Mouse (Mus musculus): ENCODE results near the gene Tshz2. TPM values are rescaled to one million over a fixed set of nuclear protein-coding genes. Genes with fewer than 3 reads are reported as not detected.

Tshz2 gene
- polyA plus RNA-seq, 1 experiment from 2014 or later = 12.0 TPM

- peak; percentile 61 for ATAC-seq
- WGBS = 3% methylated on average over 12 of the region's 12 CpGs
- Histone ChIP-seq H3K27ac (ENCODE audit: low read length) (no peak overlapping the region), H3K4me2 (ENCODE audit: low read length) (no peak overlapping the region), H3K4me3 (replicated peaks; ENCODE audit: low read length) (no peak overlapping the region), H3K4me1 (replicated peaks; ENCODE audit: control insufficient read depth, insufficient read depth, low read length) (no peaks in the 10 kb centered on the region), H3K9me3 (ENCODE audit: control insufficient read depth, low read length) (no peaks in the 10 kb centered on the region), H3K36me3 (ENCODE audit: control insufficient read depth, insufficient read depth) (no peaks in the 10 kb centered on the region), H3K9ac (replicated peaks; ENCODE audit: low read depth, low read length) (no peak overlapping the region), H3K27me3 (replicated peaks; ENCODE audit: control insufficient read depth, insufficient read depth, low read length) (no peaks in the 10 kb centered on the region)
These were observed 468.3 kb downstream of the Tshz2 start for GRCm38 (mm10) chr2:170101132-170101531.

DNA sequence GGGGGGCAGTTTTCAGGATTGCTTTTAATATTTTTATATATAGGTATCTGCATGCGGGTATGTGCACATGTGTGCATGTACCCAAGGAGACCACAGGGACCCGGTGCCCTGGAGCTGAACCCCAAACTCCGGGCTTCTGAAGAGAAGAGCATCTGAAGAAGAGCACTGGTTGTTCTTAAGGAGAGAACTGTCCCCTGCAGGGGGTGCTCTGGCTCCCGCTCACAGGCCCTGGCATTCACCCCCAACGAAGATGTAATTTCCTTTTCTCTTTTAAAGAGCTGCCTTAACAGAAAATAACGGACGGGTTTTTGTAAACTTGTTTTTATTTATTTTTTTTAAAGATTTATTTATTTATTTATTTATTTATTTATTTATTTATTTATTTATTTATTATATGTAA, 469.1 kb downstream of the Tshz2 start:
- WGBS = 79% methylated on average over 7 of the region's 7 CpGs
- no peak overlapping the region for H3K4me3 ChIP-seq (replicated peaks; ENCODE audit: low read length)
- no peak for ATAC-seq
- H3K4me1 ChIP-seq (replicated peaks; ENCODE audit: control insufficient read depth, insufficient read depth, low read length) = no peaks in the 10 kb centered on the region
- no peaks in the 10 kb centered on the region for H3K27me3 ChIP-seq (replicated peaks; ENCODE audit: control insufficient read depth, insufficient read depth, low read length)
- no peak overlapping the region for H3K27ac ChIP-seq (ENCODE audit: low read length)
- no peak overlapping the region for H3K9ac ChIP-seq (replicated peaks; ENCODE audit: low read depth, low read length)
- no peak overlapping the region for H3K4me2 ChIP-seq (ENCODE audit: low read length)
- no peaks in the 10 kb centered on the region for H3K9me3 ChIP-seq (ENCODE audit: control insufficient read depth, low read length)
- no peaks in the 10 kb centered on the region for H3K36me3 ChIP-seq (ENCODE audit: control insufficient read depth, insufficient read depth)

GRCm38 (mm10) chr2:170103341-170103740, 470.5 kb downstream of the Tshz2 start:
- no peak overlapping the region for H3K4me2 ChIP-seq (ENCODE audit: low read length)
- no peak for ATAC-seq
- H3K36me3 ChIP-seq (ENCODE audit: control insufficient read depth, insufficient read depth) = no peaks in the 10 kb centered on the region
- no peak overlapping the region for H3K4me3 ChIP-seq (replicated peaks; ENCODE audit: low read length)
- H3K27ac ChIP-seq (ENCODE audit: low read length) = no peak overlapping the region
- no peak overlapping the region for H3K9ac ChIP-seq (replicated peaks; ENCODE audit: low read depth, low read length)
- 83% methylated on average over 5 of the region's 5 CpGs for WGBS
- no peaks in the 10 kb centered on the region for H3K4me1 ChIP-seq (replicated peaks; ENCODE audit: control insufficient read depth, insufficient read depth, low read length)
- no peaks in the 10 kb centered on the region for H3K9me3 ChIP-seq (ENCODE audit: control insufficient read depth, low read length)
- H3K27me3 ChIP-seq (replicated peaks; ENCODE audit: control insufficient read depth, insufficient read depth, low read length) = no peaks in the 10 kb centered on the region

DNA sequence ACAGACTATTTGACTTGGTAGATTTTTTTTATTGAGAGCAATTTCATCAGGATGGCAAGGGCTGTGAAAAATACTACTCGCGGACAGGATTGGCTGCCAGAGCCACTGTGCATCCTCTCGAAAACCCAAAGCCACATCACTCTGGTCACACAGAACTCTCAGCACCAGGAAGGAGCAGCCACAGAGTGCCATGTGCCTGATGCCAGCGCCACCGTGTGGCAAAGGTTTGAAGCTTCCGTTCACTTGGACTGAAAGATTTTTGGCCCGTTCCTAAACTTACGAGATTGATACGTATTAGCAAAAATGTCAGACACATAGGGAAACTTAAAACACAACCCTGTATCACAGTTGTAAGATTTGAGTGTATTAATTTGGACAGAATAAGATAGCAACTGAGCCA, 471.0 kb downstream of the Tshz2 start:
- H3K36me3 ChIP-seq (ENCODE audit: control insufficient read depth, insufficient read depth) = no peaks in the 10 kb centered on the region
- no peak overlapping the region for H3K4me2 ChIP-seq (ENCODE audit: low read length)
- no peaks in the 10 kb centered on the region for H3K9me3 ChIP-seq (ENCODE audit: control insufficient read depth, low read length)
- no peaks in the 10 kb centered on the region for H3K27me3 ChIP-seq (replicated peaks; ENCODE audit: control insufficient read depth, insufficient read depth, low read length)
- H3K4me1 ChIP-seq (replicated peaks; ENCODE audit: control insufficient read depth, insufficient read depth, low read length) = no peaks in the 10 kb centered on the region
- no peak overlapping the region for H3K4me3 ChIP-seq (replicated peaks; ENCODE audit: low read length)
- H3K27ac ChIP-seq (ENCODE audit: low read length) = no peak overlapping the region
- 44% methylated on average over 9 of the region's 9 CpGs for WGBS
- no peak overlapping the region for H3K9ac ChIP-seq (replicated peaks; ENCODE audit: low read depth, low read length)
- no peak for ATAC-seq

DNA sequence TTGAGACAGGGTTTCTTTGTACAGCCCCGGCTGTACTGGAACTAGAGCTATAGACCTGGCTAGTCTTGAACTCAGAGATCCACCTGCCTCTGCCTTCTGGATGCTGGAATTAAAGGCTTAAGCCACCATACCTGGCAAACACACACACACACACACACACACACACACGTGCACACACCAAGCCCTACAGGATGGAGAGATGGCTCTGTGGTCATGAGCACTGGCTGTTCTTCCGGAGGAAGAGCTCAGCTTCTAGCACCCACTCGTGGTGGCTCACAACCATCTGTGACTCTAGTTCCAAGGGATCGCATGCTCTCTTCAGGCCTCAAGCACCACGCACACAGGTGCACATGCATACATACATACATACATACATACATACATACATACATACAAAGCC, 471.6 kb downstream of the Tshz2 start:
- H3K9ac ChIP-seq (replicated peaks; ENCODE audit: low read depth, low read length) = no peak overlapping the region
- no peak for ATAC-seq
- no peak overlapping the region for H3K4me2 ChIP-seq (ENCODE audit: low read length)
- WGBS = 91% methylated on average over 6 of the region's 6 CpGs
- no peak overlapping the region for H3K27ac ChIP-seq (ENCODE audit: low read length)
- no peaks in the 10 kb centered on the region for H3K27me3 ChIP-seq (replicated peaks; ENCODE audit: control insufficient read depth, insufficient read depth, low read length)
- H3K9me3 ChIP-seq (ENCODE audit: control insufficient read depth, low read length) = no peaks in the 10 kb centered on the region
- no peaks in the 10 kb centered on the region for H3K36me3 ChIP-seq (ENCODE audit: control insufficient read depth, insufficient read depth)
- H3K4me1 ChIP-seq (replicated peaks; ENCODE audit: control insufficient read depth, insufficient read depth, low read length) = no peaks in the 10 kb centered on the region
- H3K4me3 ChIP-seq (replicated peaks; ENCODE audit: low read length) = no peak overlapping the region

GRCm38 (mm10) chr2:170106000-170106399, 473.2 kb downstream of the Tshz2 start:
- Histone ChIP-seq H3K27ac (ENCODE audit: low read length) (no peak overlapping the region), H3K4me1 (replicated peaks; ENCODE audit: control insufficient read depth, insufficient read depth, low read length) (0 out of 2 replicates have a peak, but pooled peaks cover 3% of the 10 kb centered on the region), H3K9ac (replicated peaks; ENCODE audit: low read depth, low read length) (no peak overlapping the region), H3K4me2 (ENCODE audit: low read length) (no peak overlapping the region), H3K4me3 (replicated peaks; ENCODE audit: low read length) (no peak overlapping the region), H3K9me3 (ENCODE audit: control insufficient read depth, low read length) (no peaks in the 10 kb centered on the region), H3K27me3 (replicated peaks; ENCODE audit: control insufficient read depth, insufficient read depth, low read length) (no peaks in the 10 kb centered on the region), H3K36me3 (ENCODE audit: control insufficient read depth, insufficient read depth) (no peaks in the 10 kb centered on the region)
- no peak for ATAC-seq
- WGBS = 55% methylated on average over 9 of the region's 9 CpGs

GRCm38 (mm10) chr2:170107791-170108190, 475.0 kb downstream of the Tshz2 start:
- Histone ChIP-seq H3K9me3 (ENCODE audit: control insufficient read depth, low read length) (no peaks in the 10 kb centered on the region), H3K36me3 (ENCODE audit: control insufficient read depth, insufficient read depth) (no peaks in the 10 kb centered on the region), H3K27me3 (replicated peaks; ENCODE audit: control insufficient read depth, insufficient read depth, low read length) (no peaks in the 10 kb centered on the region), H3K4me1 (replicated peaks; ENCODE audit: control insufficient read depth, insufficient read depth, low read length) (0 out of 2 replicates have a peak, but pooled peaks cover 3% of the 10 kb centered on the region), H3K27ac (ENCODE audit: low read length) (no peak overlapping the region), H3K4me2 (ENCODE audit: low read length) (no peak overlapping the region), H3K9ac (replicated peaks; ENCODE audit: low read depth, low read length) (no peak overlapping the region), H3K4me3 (replicated peaks; ENCODE audit: low read length) (no peak overlapping the region)
- 84% methylated on average over 3 of the region's 3 CpGs for WGBS
- ATAC-seq = no peak

GRCm38 (mm10) chr2:170109528-170109927, 476.7 kb downstream of the Tshz2 start:
- ATAC-seq = no peak
- Histone ChIP-seq H3K36me3 (ENCODE audit: control insufficient read depth, insufficient read depth) (no peaks in the 10 kb centered on the region), H3K9ac (replicated peaks; ENCODE audit: low read depth, low read length) (no peak overlapping the region), H3K4me3 (replicated peaks; ENCODE audit: low read length) (no peak overlapping the region), H3K4me2 (ENCODE audit: low read length) (no peak overlapping the region), H3K27ac (ENCODE audit: low read length) (no peak overlapping the region), H3K9me3 (ENCODE audit: control insufficient read depth, low read length) (no peaks in the 10 kb centered on the region), H3K27me3 (replicated peaks; ENCODE audit: control insufficient read depth, insufficient read depth, low read length) (no peaks in the 10 kb centered on the region), H3K4me1 (replicated peaks; ENCODE audit: control insufficient read depth, insufficient read depth, low read length) (0 out of 2 replicates have a peak, but pooled peaks cover 3% of the 10 kb centered on the region)
- WGBS = 31% methylated on average over 5 of the region's 5 CpGs

DNA sequence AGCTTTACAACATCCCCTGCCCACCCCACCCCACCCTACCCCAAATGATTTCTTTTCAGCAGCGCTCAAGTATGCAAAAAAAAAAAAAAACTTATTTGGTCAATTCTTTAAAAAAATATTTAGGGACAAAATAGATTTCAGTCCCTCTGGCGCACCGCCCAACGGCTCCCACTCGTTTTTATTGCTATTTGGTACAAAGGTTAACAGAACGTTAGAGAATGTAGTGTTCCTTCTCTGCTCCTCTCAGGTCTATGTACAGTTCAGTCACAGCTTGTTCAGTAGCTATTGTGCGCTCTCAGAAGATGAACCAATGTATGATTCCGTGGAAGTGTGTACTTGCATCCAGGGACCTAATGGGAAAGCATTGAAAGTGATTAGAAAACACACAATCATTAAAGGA, 477.5 kb downstream of the Tshz2 start:
- no peaks in the 10 kb centered on the region for H3K9me3 ChIP-seq (ENCODE audit: control insufficient read depth, low read length)
- H3K4me2 ChIP-seq (ENCODE audit: low read length) = no peak overlapping the region
- no peaks in the 10 kb centered on the region for H3K36me3 ChIP-seq (ENCODE audit: control insufficient read depth, insufficient read depth)
- no peak for ATAC-seq
- no peaks in the 10 kb centered on the region for H3K27me3 ChIP-seq (replicated peaks; ENCODE audit: control insufficient read depth, insufficient read depth, low read length)
- H3K9ac ChIP-seq (replicated peaks; ENCODE audit: low read depth, low read length) = no peak overlapping the region
- 0 out of 2 replicates have a peak, but pooled peaks cover 3% of the 10 kb centered on the region for H3K4me1 ChIP-seq (replicated peaks; ENCODE audit: control insufficient read depth, insufficient read depth, low read length)
- no peak overlapping the region for H3K27ac ChIP-seq (ENCODE audit: low read length)
- WGBS = 78% methylated on average over 8 of the region's 8 CpGs
- H3K4me3 ChIP-seq (replicated peaks; ENCODE audit: low read length) = no peak overlapping the region

- 0 out of 2 replicates have a peak, but pooled peaks cover 2% of the 10 kb centered on the region for H3K36me3 ChIP-seq (ENCODE audit: control insufficient read depth, insufficient read depth)
- 0 out of 2 replicates have a peak, but pooled peaks cover 3% of the 10 kb centered on the region for H3K4me1 ChIP-seq (replicated peaks; ENCODE audit: control insufficient read depth, insufficient read depth, low read length)
- WGBS = 50% methylated on average over 4 of the region's 4 CpGs
- H3K4me2 ChIP-seq (ENCODE audit: low read length) = no peak overlapping the region
- no peaks in the 10 kb centered on the region for H3K9me3 ChIP-seq (ENCODE audit: control insufficient read depth, low read length)
- no peak overlapping the region for H3K27ac ChIP-seq (ENCODE audit: low read length)
- H3K27me3 ChIP-seq (replicated peaks; ENCODE audit: control insufficient read depth, insufficient read depth, low read length) = no peaks in the 10 kb centered on the region
- peak; percentile 73 for ATAC-seq
- no peak overlapping the region for H3K4me3 ChIP-seq (replicated peaks; ENCODE audit: low read length)
- no peak overlapping the region for H3K9ac ChIP-seq (replicated peaks; ENCODE audit: low read depth, low read length)
These were observed 484.0 kb downstream of the Tshz2 start for GRCm38 (mm10) chr2:170116704-170117281.
